Mouse (Mus musculus) limb, embryonic 14.5 days (tissue): Measurements from ENCODE around the gene Trip11. TPM values are rescaled to one million over a fixed set of nuclear protein-coding genes. Genes with fewer than 3 reads are reported as not detected.

Experiments used
- ATAC-seq: fragments of 200-750 bp; cut with Nextera tagmentation; 2 replicates; pipeline ENCODE4 v1.8.0; 2017; ENCODE audit warnings: low read depth, moderate number of reproducible peaks, moderate TSS enrichment; ENCODE audit not compliant: low FRiP score
- DNase-seq: peaks from one replicate; pipeline ENCODE4 v3.0.0-alpha.2; 2015; ENCODE audit warnings: low spot score
- H3K27ac ChIP-seq: fragments of 300-500 bp; sonication (generic); replicated peaks from 2 replicates; pipeline ENCODE4 v1.5.1; 2014; ENCODE audit warnings: low read depth, mild to moderate bottlenecking, low read length, moderate library complexity, mixed read lengths
- H3K27me3 ChIP-seq: fragments of 300-500 bp; sonication (generic); 2 replicates; pipeline ENCODE4 v1.6.1; 2014; ENCODE audit warnings: low read length, mixed read lengths; ENCODE audit not compliant: control insufficient read depth, insufficient read depth
- H3K36me3 ChIP-seq: fragments of 300-500 bp; sonication (generic); 2 replicates; pipeline ENCODE4 v1.6.1; 2014; ENCODE audit warnings: mild to moderate bottlenecking, low read length, moderate library complexity, mixed read lengths; ENCODE audit not compliant: control insufficient read depth, insufficient read depth
- H3K4me1 ChIP-seq: fragments of 300-500 bp; sonication (generic); 2 replicates; pipeline ENCODE4 v1.6.1; 2014; ENCODE audit warnings: antibody characterized with exemption, low read length, mixed read lengths; ENCODE audit not compliant: control insufficient read depth, insufficient read depth
- H3K4me2 ChIP-seq: fragments of 300-500 bp; sonication (generic); replicated peaks from 2 replicates; pipeline ENCODE4 v1.6.1; 2014; ENCODE audit warnings: low read depth, mild to moderate bottlenecking, low read length, moderate library complexity; ENCODE audit not compliant: severe bottlenecking
- H3K4me3 ChIP-seq: fragments of 300-500 bp; sonication (generic); replicated peaks from 2 replicates; pipeline ENCODE4 v1.5.1; 2014; ENCODE audit warnings: low read length
- H3K9ac ChIP-seq: fragments of 300-500 bp; sonication (generic); 2 replicates; pipeline ENCODE4 v1.6.1; 2014; ENCODE audit warnings: mild to moderate bottlenecking, low read depth, low read length, moderate library complexity; ENCODE audit not compliant: severe bottlenecking
- H3K9me3 ChIP-seq: fragments of 300-500 bp; sonication (generic); 2 replicates; pipeline ENCODE4 v1.6.1; 2016; ENCODE audit warnings: low read length; ENCODE audit not compliant: control insufficient read depth
- POLR2A ChIP-seq: fragments of 200-500 bp; IDR thresholded peaks from 2 replicates; pipeline ENCODE4 v1.8.0; 2012; ENCODE audit warnings: inconsistent platforms, mild to moderate bottlenecking, moderate library complexity, borderline replicate concordance; ENCODE audit not compliant: insufficient read depth, insufficient read length; ENCODE audit errors: extremely low read depth
- WGBS: fragments of 180-500 bp; shearing (Covaris S2); extraction: QIAGEN DNeasy Blood & Tissue Kit; methylation state at CpG from one replicate; pipeline ENCODE4 v1.1.7; 2014; 5-methylcytosine and 5-hydroxymethylcytosine counted together
- polyA plus RNA-seq, 2 experiments: library from polyadenylated mRNA; depleted of rRNA in 1 of 2; stranded (reverse) in 1 of 2; unstranded in 1 of 2; fragments of >200 nt; fragmentation: Nextera tagmentation in 1 of 2; extraction: Ambion mirVana in 1 of 2; gene quantifications; 2 replicates each; pipeline versions ENCODE4 v1.2.1 to v1.2.3; 2012 to 2014

Gene Trip11
- polyA plus RNA-seq, 2 experiments, result 10.5 to 24.4 TPM

DNA sequence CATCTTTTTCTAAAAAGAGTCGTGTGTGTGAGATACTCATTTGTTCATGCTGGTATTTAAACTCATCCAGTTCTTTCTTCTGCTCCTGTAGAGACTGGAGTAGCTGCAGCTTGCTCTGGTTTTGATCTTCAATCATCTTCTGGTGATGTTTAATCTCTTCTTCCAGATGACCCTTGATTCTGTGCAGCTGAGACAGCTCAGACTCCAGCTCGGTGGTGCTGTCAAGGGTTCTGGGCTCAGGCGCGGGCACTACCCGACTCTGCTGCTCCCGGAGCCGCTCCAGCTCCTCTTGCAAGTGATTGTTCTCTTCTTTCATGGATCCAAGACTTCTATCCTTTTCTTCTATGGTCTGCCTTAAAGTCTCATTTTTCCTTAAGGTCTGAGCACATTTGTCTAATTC, 28.1 kb downstream of the Trip11 start:
- Histone ChIP-seq H3K4me1 (no peaks in the 10 kb centered on the region), H3K4me2 (no peak overlapping the region), H3K9me3 (no peaks in the 10 kb centered on the region), H3K27me3 (no peaks in the 10 kb centered on the region), H3K27ac (no peak overlapping the region), H3K9ac (no peak overlapping the region), H3K4me3 (no peak overlapping the region), H3K36me3 (peaks cover 70% of the 10 kb centered on the region)
- TF ChIP-seq POLR2A, result no peak
- ATAC-seq (no peak), DNase-seq (no peak)
- 95% methylated on average over 7 of the region's 7 CpGs for WGBS

DNA sequence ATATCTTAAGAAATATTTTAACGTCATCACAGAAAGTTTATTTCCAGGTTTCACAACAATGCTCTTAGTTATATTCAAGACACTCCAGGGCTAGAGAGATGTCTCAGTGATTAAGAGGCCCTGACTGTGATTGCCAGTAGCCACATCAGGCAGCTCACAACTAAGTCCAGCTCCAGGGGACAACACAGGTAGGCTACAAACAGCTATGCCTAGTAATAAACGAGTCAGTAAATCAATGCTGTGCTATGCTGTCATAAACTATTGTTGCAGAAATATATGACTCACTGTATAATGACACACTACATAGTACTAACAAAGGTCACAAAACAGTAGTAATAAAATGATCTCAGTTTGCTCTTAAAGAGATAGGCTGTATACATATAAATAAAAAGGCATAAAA, 36.7 kb downstream of the Trip11 start:
- H3K27me3 ChIP-seq, result no peaks in the 10 kb centered on the region
- ATAC-seq (no peak), DNase-seq (no peak)
- H3K9ac ChIP-seq, result no peak overlapping the region
- no peak overlapping the region for H3K27ac ChIP-seq
- no peaks in the 10 kb centered on the region for H3K9me3 ChIP-seq
- H3K4me2 ChIP-seq, result no peak overlapping the region
- 85% methylated on average over 2 of the region's 2 CpGs for WGBS
- no peak for TF ChIP-seq POLR2A
- peaks cover 48% of the 10 kb centered on the region for H3K36me3 ChIP-seq
- no peak overlapping the region for H3K4me3 ChIP-seq
- H3K4me1 ChIP-seq, result no peaks in the 10 kb centered on the region

DNA sequence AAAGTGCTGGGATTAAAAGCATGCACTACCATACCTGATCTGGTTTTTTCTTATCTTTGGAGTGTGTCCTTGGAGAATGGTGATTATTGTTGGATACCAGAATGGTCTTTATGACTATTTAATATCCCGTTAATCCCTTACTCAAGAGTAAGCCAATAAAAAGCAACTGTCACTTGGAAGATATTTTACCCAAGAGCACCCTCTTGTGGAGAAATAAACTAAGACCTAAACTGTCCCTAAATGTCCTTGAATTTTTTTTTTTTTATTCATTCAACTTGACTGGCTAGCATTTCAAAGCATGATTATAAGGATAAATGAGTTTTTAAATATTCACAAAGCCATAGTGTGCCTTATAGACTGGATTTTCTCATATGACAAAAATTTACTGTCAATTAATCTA, 38.0 kb downstream of the Trip11 start:
- Histone ChIP-seq H3K4me3 (no peak overlapping the region), H3K4me1 (no peaks in the 10 kb centered on the region), H3K9me3 (no peaks in the 10 kb centered on the region), H3K36me3 (peaks cover 43% of the 10 kb centered on the region), H3K4me2 (no peak overlapping the region), H3K27me3 (no peaks in the 10 kb centered on the region), H3K9ac (no peak overlapping the region), H3K27ac (no peak overlapping the region)
- DNase-seq (peak; percentile 74), ATAC-seq (no peak)
- 46% methylated on average over 1 of the region's 1 CpGs for WGBS
- TF ChIP-seq POLR2A, result no peak

DNA sequence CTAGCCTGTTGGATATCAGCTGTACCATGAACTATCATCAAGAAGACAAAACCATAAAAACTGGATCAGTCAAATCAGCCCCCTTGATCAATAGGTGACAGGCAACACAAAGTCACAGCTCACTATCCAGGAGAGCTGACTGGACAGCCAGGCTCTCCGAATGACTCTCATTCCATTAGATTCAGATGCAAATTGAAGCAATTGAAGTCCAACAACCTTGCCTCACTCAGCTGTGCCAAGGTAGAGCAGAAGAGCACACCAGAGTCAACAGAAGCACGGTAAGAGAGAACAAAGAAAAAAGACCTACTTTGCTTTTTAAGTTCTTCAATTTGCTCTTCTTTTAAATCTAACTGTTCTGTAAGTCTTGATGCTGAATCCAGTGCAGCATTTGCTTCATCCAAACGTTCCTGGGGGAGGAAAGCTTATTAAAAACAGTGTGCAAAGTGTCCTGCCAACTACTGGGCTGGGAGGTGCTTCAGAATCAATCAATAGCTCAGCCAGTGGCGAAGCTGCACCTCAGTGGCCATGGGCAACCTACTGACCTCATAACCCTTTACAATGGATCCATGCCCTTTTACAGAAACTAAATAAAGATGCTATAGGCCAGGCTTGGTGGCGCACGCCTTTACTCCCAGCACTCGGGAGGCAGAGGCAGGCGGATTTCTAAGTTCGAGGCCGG, 50.6 kb downstream of the Trip11 start:
- H3K27ac ChIP-seq, result no peak overlapping the region
- no peaks in the 10 kb centered on the region for H3K27me3 ChIP-seq
- ATAC-seq, result no peak
- H3K4me2 ChIP-seq, result no peak overlapping the region
- H3K4me1 ChIP-seq, result no peaks in the 10 kb centered on the region
- peaks cover 22% of the 10 kb centered on the region for H3K36me3 ChIP-seq
- no peak for TF ChIP-seq POLR2A
- H3K9me3 ChIP-seq, result no peaks in the 10 kb centered on the region
- no peak for DNase-seq
- no peak overlapping the region for H3K9ac ChIP-seq
- WGBS, result 88% methylated on average over 10 of the region's 10 CpGs
- H3K4me3 ChIP-seq, result no peak overlapping the region

DNA sequence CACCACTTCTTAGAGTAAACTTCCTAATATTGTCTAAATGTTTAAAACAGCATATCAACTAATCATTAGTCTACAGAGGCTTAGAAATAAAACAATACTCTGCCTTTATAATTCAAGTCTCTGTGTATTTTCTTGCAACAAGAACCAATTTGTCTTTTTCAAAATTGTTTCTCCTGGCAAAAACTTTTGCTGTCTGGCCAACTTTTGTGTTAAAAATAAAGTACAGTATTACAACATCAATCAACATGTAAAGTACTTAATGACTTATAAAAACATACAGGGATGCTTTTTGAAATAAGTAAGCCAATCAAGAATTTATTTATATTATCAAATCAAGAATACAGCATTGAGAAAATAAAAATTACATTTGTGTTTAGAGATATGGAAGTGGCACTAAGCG, 52.8 kb downstream of the Trip11 start:
- no peak overlapping the region for H3K4me2 ChIP-seq
- no peak overlapping the region for H3K27ac ChIP-seq
- no peaks in the 10 kb centered on the region for H3K27me3 ChIP-seq
- TF ChIP-seq POLR2A, result no peak
- DNase-seq, result no peak
- WGBS, result 100% methylated on average over 1 of the region's 1 CpGs
- peaks cover 27% of the 10 kb centered on the region for H3K36me3 ChIP-seq
- no peak overlapping the region for H3K9ac ChIP-seq
- no peak overlapping the region for H3K4me3 ChIP-seq
- H3K9me3 ChIP-seq, result no peaks in the 10 kb centered on the region
- H3K4me1 ChIP-seq, result no peaks in the 10 kb centered on the region
- ATAC-seq, result no peak

DNA sequence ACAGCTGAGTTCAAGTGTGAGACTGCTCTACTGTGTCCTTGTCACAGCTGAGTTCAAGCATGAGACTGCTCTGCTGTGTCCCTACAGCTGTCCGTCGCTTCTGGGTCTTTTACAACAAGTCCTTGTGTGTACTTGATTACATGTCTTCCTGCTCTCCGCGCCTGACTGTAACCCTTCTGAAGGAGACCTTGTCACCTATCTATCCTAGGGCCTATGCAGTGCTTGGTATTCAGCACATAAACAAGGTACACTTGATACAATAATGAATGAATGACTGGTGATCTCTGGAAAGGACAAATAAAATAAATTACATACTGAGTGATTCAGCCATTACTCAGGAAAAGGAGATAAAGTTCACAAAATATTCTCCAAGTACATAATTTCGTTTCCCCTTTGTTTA, 55.1 kb downstream of the Trip11 start:
- H3K27me3 ChIP-seq, result no peaks in the 10 kb centered on the region
- H3K36me3 ChIP-seq, result peaks cover 33% of the 10 kb centered on the region
- TF ChIP-seq POLR2A, result no peak
- no peaks in the 10 kb centered on the region for H3K9me3 ChIP-seq
- H3K4me3 ChIP-seq, result no peak overlapping the region
- ATAC-seq (no peak), DNase-seq (no peak)
- H3K4me2 ChIP-seq, result no peak overlapping the region
- H3K27ac ChIP-seq, result no peak overlapping the region
- WGBS, result 91% methylated on average over 5 of the region's 5 CpGs
- no peaks in the 10 kb centered on the region for H3K4me1 ChIP-seq
- H3K9ac ChIP-seq, result no peak overlapping the region
